Mouse (Mus musculus): ENCODE results near the gene Col16a1.

- TF ChIP-seq JUND (IDR thresholded peaks at IDR 0.05; ENCODE audit: low read depth, low read length) (no peak), USF1 (IDR thresholded peaks at IDR 0.05; ENCODE audit: low read depth, low read length) (no peak), CHD2 (IDR thresholded peaks at IDR 0.05; ENCODE audit: low read length) (no peak), ZMIZ1 (IDR thresholded peaks at IDR 0.05; ENCODE audit: low read depth, low read length) (no peak), CTCF (IDR thresholded peaks at IDR 0.05 in 2 of 3, conservative IDR thresholded peaks at IDR 0.05 in 1 of 3; ENCODE audit: control insufficient read depth in 1 of 3, insufficient read depth in 1 of 3, low read depth in 2 of 3, low read length in 3 of 3, poor library complexity in 1 of 3, severe bottlenecking in 1 of 3) (no peak), MYC (IDR thresholded peaks at IDR 0.05; ENCODE audit: low read depth, low read length) (no peak), POLR2A (IDR thresholded peaks at IDR 0.05; ENCODE audit: control insufficient read depth in 1 of 2, insufficient read depth in 1 of 2, low read depth in 1 of 2, low read length in 2 of 2, poor library complexity in 1 of 2) (no peak), MAFK (IDR thresholded peaks at IDR 0.05; ENCODE audit: borderline replicate concordance, low read depth, low read length) (no peak), MAX (IDR thresholded peaks at IDR 0.05; ENCODE audit: low read length) (no peak), NELFE (IDR thresholded peaks at IDR 0.05; ENCODE audit: low read depth, low read length) (no peak), USF2 (IDR thresholded peaks at IDR 0.05; ENCODE audit: borderline replicate concordance in 1 of 2, insufficient read depth in 1 of 2, low read depth in 1 of 2, low read length in 2 of 2) (no peak), EP300 (IDR thresholded peaks at IDR 0.05; ENCODE audit: low read depth in 1 of 2, low read length in 2 of 2) (no peak), ZKSCAN1 (IDR thresholded peaks at IDR 0.05; ENCODE audit: low read depth, low read length) (no peak), KAT2A (conservative IDR thresholded peaks at IDR 0.05; ENCODE audit: low read depth, low read length) (no peak)
Measured at GRCm38 (mm10) chr4:130055160-130056010, 7.7 kb downstream of the Col16a1 start.
